Mouse (Mus musculus) ES-E14 (cell line): ENCODE measurements around the gene Snapc1. TPM values are rescaled to one million over a fixed set of nuclear protein-coding genes. Genes with fewer than 3 reads are reported as not detected.
A peak's percentile ranks its signal among the peaks of the same experiment; 100 is the strongest.

Experiments used
- DNase-seq: peaks from one replicate; pipeline ENCODE4 v3.0.0-alpha.2; 2013; ENCODE audit warnings: low read depth, low spot score
- H3K27ac ChIP-seq: 2 replicates; pipeline ENCODE4 v1.5.1; 2012; ENCODE audit warnings: low read depth, mild to moderate bottlenecking, low read length, moderate library complexity, mixed read lengths; ENCODE audit not compliant: poor library complexity, insufficient read depth, severe bottlenecking
- H3K36me3 ChIP-seq: 2 replicates; pipeline ENCODE4 v1.6.1; 2012; ENCODE audit warnings: mild to moderate bottlenecking, low read length, moderate library complexity, mixed read lengths; ENCODE audit not compliant: control insufficient read depth, poor library complexity, insufficient read depth, severe bottlenecking
- H3K4me1 ChIP-seq, 2 experiments: fragments of 150-350 bp in 1 of 2; sonication (generic) in 1 of 2; 2 replicates each; pipeline ENCODE4 v1.6.1; 2012; ENCODE audit warnings: low read length in 2 of 2, mild to moderate bottlenecking in 1 of 2, mixed read lengths in 1 of 2; ENCODE audit not compliant: control insufficient read depth in 2 of 2, insufficient read depth in 2 of 2, poor library complexity in 1 of 2
- H3K4me3 ChIP-seq, 2 experiments: fragments of 150-350 bp in 1 of 2; sonication (generic) in 1 of 2; 2 replicates each; pipeline ENCODE4 v1.5.1; 2012; ENCODE audit warnings: low read length in 2 of 2, low read depth in 1 of 2, mild to moderate bottlenecking in 1 of 2, mixed read lengths in 1 of 2; ENCODE audit not compliant: insufficient read depth in 1 of 2, poor library complexity in 1 of 2, severe bottlenecking in 1 of 2
- H3K9ac ChIP-seq: 2 replicates; pipeline ENCODE4 v1.6.1; 2012; ENCODE audit warnings: low read depth, mild to moderate bottlenecking, low read length, mixed read lengths; ENCODE audit not compliant: poor library complexity, insufficient read depth, severe bottlenecking
- H3K9me3 ChIP-seq: fragments of 150-350 bp; sonication (generic); 2 replicates; pipeline ENCODE4 v1.6.1; 2012; ENCODE audit warnings: low read depth, mild to moderate bottlenecking, low read length; ENCODE audit not compliant: control insufficient read depth, insufficient read depth
- CHD2 ChIP-seq: IDR thresholded peaks from 2 replicates; pipeline ENCODE4 v1.6.1; 2014; ENCODE audit warnings: mild to moderate bottlenecking, low read depth, low read length, inconsistent platforms
- HCFC1 ChIP-seq: IDR thresholded peaks from 2 replicates; pipeline ENCODE4 v1.6.1; 2012; ENCODE audit warnings: low read length, inconsistent platforms, borderline replicate concordance; ENCODE audit not compliant: insufficient read depth
- MAFK ChIP-seq: IDR thresholded peaks from 2 replicates; pipeline ENCODE4 v1.6.1; 2014; ENCODE audit warnings: mild to moderate bottlenecking, low read depth, low read length, inconsistent platforms; ENCODE audit not compliant: insufficient read depth
- ZC3H11A ChIP-seq: IDR thresholded peaks from 2 replicates; pipeline ENCODE4 v1.6.1; 2012; ENCODE audit warnings: low read depth, mild to moderate bottlenecking, inconsistent platforms, low read length, borderline replicate concordance
- ZNF384 ChIP-seq: IDR thresholded peaks from 2 replicates; pipeline ENCODE4 v1.6.1; 2012; ENCODE audit warnings: low read depth, low read length, inconsistent platforms
- in situ Hi-C, 2 experiments: fragments of 600-800 bp; cut with MboI; formaldehyde crosslinking; loops; one replicate each; pipeline ENCODE4 v1.15.1; 2025; ENCODE audit warnings: low sequenced_read_pairs in 2 of 2, inconsistent platforms in 1 of 2; ENCODE audit not compliant: unreplicated experiment in 2 of 2
- total RNA-seq: library from RNA; depleted of rRNA; stranded (reverse); fragments of 300-350 nt; gene quantifications from 2 replicates; pipeline ENCODE4 v1.2.3, GENCODE M21; 2012

The Snapc1 gene
- total RNA-seq, 1 experiment, result 12.3 TPM

DNA sequence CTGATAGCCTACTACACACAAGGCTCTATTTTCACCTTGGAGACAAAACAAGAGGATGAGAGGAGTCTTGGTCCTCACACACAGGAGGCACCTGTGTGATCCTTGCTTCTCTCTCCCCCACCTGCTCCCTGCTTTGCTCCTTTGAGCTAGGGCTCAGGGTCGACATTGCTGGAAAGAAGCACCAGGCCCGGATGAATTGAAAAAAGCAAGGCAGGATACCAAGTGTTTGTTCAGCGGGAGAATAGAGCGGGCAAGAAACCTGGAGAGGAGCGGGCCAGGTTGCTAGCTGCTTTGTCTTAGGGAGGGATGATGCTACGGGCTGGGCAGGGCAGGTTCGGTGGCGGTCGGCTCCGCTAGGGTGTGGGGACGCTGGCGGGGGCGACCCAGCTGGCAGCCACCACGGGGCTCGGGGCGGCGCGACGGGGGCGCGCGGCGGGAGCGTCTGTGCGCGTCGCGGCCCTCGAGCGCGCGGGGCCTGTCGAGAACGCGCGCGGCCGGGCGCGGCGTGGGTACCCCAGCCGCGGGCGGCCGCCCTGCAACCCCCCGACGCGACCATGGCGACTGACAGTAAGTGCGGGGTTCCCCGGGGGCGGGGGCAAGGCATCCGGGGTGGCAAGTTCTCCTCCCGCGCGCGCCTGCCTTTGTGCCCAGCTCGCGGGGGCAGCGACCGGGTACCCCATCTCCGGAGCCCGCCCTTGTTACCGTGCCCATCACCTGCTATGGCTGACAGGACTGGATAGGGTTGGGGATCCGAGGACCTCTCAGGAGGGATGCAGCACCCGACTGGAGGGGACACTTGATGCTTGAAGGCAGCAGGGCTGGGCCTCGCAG, 33.2 kb downstream of the Snapc1 start, which contains the start of gene Syt16:
Syt16 (plus strand) TSS at position 365 of the 831 bp plus-strand sequence.
- peak within 1 kb of the TSS; percentile 36; the same call in 1 of the 2 replicates for H3K9ac ChIP-seq
- no peaks in the 10 kb centered on the region for H3K4me1 ChIP-seq
- DNase-seq, result no peak
- no peaks in the 10 kb centered on the region for H3K36me3 ChIP-seq
- in situ Hi-C loops, result no loop called here
- TF ChIP-seq ZC3H11A (no peak), CHD2 (no peak), MAFK (no peak), ZNF384 (no peak), HCFC1 (no peak)
- H3K4me3 ChIP-seq, result peak within 1 kb of the TSS; percentile 67 to 70
- H3K27ac ChIP-seq, result no peak within 1 kb of the TSS
- no peaks in the 10 kb centered on the region for H3K9me3 ChIP-seq

DNA sequence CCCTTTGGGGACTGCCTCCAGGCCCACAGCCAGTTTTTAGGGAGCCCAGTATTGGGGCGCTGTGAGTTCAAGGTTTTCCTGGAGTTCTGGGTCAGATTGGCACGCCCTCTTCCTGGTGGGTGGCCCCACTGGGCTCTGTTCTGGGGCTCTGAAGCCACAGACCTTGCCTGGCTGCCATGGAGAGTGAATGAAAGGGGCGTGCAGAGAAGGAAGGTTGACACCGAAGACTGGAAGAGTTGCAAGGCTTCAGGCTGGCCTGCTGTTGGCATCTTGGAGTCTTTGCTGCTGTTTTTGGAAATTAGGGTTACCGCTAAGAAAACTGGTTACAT, 33.8 kb downstream of the Snapc1 start:
- in situ Hi-C loops, result no loop called here
- no peaks in the 10 kb centered on the region for H3K36me3 ChIP-seq
- no peak overlapping the region for H3K27ac ChIP-seq
- TF ChIP-seq ZNF384 (no peak), CHD2 (no peak), ZC3H11A (no peak), HCFC1 (no peak), MAFK (no peak)
- no peaks in the 10 kb centered on the region for H3K9me3 ChIP-seq
- DNase-seq, result no peak
- peak overlapping the region; percentile 67 to 70; a peak in 3 of 4 replicates for H3K4me3 ChIP-seq
- no peak overlapping the region for H3K9ac ChIP-seq
- H3K4me1 ChIP-seq, result no peaks in the 10 kb centered on the region

DNA sequence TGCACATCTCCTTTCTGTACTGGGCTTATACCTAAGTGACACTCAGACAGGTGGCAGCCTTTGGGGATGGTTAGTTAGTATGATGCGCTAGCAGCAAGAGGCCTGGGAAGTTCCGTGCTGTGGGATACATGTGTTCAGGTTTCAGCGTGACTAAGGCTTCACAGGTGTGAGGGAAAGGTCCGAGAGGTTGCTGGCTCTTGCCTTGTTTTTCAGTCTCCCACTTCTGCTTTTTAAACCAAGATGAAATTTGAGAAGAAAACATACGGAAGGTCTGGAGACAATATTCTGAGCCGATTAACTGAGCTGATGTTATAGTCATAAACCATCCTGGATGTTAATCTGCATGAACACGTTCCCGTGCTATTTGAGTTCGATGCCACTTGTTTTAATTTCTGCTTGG, 38.2 kb downstream of the Snapc1 start:
- DNase-seq, result no peak
- no peaks in the 10 kb centered on the region for H3K36me3 ChIP-seq
- H3K9ac ChIP-seq, result no peak overlapping the region
- H3K4me1 ChIP-seq, result no peaks in the 10 kb centered on the region
- no peak overlapping the region for H3K27ac ChIP-seq
- no peak overlapping the region for H3K4me3 ChIP-seq
- no peaks in the 10 kb centered on the region for H3K9me3 ChIP-seq
- TF ChIP-seq ZC3H11A, result no peak
- no peak for TF ChIP-seq ZNF384
- no peak for TF ChIP-seq HCFC1
- no peak for TF ChIP-seq CHD2
- no peak for TF ChIP-seq MAFK
- in situ Hi-C loops, result loop anchor here (10.0 kb wide), 1 partner anchor 298 kb away; no protein-coding TSS in a partner anchor

DNA sequence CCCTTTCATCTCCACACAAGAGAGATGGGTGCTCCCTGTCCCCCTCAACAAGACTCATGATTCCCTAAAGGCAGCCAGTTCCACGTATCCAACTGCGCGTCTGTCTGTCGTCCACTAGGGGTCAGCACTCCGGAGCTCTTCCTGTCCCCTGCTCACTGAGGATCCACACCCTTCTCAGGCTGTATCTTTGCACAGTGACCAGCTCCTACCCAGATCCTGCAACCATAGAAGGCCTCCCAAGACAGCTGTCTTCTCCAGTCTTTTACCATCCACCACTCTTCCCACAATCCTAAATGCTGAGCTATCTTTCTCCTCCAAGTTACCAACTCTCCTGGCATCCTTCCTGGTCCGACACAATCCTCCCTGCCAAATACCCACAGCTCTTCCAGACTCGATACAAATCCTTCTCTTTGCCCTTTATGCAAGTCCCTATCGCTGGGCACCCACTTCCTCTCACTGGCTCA, 45.2 kb downstream of the Snapc1 start:
- H3K4me1 ChIP-seq, result no peaks in the 10 kb centered on the region
- H3K4me3 ChIP-seq, result no peak overlapping the region
- no peak overlapping the region for H3K9ac ChIP-seq
- H3K36me3 ChIP-seq, result no peaks in the 10 kb centered on the region
- H3K27ac ChIP-seq, result no peak overlapping the region
- peak; percentile 32; the same call in 1 of the 2 replicates for TF ChIP-seq ZC3H11A
- TF ChIP-seq HCFC1, result no peak
- no peaks in the 10 kb centered on the region for H3K9me3 ChIP-seq
- in situ Hi-C loops, result loop anchor here (10.0 kb wide), 1 partner anchor 305 kb away; no protein-coding TSS in a partner anchor
- DNase-seq, result peak; percentile 43

DNA sequence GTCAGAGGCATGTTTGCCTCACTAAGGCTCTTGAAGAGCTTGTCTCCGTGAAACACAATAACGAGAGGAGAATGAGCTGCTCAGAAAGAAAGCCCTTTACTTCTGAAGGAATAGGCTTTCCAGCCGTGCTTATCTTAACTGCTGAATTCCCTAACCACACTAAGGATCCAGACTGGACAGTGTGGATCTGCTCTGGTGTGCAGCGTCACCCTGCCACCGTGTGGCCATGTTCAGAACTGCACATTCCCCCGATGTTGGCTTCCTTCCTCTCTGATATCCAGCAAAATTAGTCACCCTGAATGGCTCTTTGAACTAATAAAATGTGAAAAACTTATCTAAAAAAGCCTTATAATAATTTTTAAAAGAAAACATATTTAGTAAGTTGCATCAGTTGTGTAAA, 49.5 kb downstream of the Snapc1 start:
- Histone ChIP-seq H3K27ac (no peak overlapping the region), H3K4me3 (no peak overlapping the region), H3K9ac (no peak overlapping the region), H3K4me1 (no peaks in the 10 kb centered on the region), H3K36me3 (no peaks in the 10 kb centered on the region), H3K9me3 (no peaks in the 10 kb centered on the region)
- peak; percentile 44 for DNase-seq
- in situ Hi-C loops, result no loop called here
- peak; percentile 76; the same call in 1 of the 2 replicates for TF ChIP-seq ZC3H11A
- TF ChIP-seq CHD2, result no peak
